Mouse (Mus musculus): Measurements from ENCODE around the gene Guca2b. TPM values are rescaled to one million over a fixed set of nuclear protein-coding genes. Genes with fewer than 3 reads are reported as not detected.

The Guca2b gene
- polyA plus RNA-seq, 1 experiment, result 819 TPM

DNA sequence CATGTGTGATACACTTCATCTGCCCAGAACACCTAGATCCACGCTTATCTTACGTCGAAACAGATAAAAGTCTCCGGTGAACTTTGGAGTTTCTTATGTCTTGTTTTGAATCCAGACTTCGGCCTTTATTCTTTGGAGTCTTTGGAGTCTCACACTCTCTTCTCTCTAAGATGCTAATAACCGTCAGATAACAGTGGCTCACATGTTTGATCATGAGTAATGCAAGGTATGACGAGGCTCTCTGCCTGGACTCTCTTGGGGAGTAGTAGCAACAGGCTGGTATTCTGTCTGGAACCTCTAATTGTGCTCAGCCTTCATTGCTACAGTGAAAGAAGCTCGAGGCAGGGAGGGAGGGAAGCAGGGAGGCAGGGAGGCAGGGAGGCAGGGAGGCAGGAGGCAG, 1.3 kb upstream of the Guca2b start:
- Histone ChIP-seq H3K27ac (ENCODE audit: insufficient read depth, low read depth, low read length) (no peak overlapping the region), H3K4me3 (ENCODE audit: insufficient read depth, low read depth, low read length) (no peak overlapping the region)
- no peak for TF ChIP-seq CTCF (conservative IDR thresholded peaks at IDR 0.05; ENCODE audit: insufficient read depth, insufficient read length, low read depth, low read length)
- no peak for TF ChIP-seq POLR2A (IDR thresholded peaks at IDR 0.05; ENCODE audit: low read depth, low read length)

DNA sequence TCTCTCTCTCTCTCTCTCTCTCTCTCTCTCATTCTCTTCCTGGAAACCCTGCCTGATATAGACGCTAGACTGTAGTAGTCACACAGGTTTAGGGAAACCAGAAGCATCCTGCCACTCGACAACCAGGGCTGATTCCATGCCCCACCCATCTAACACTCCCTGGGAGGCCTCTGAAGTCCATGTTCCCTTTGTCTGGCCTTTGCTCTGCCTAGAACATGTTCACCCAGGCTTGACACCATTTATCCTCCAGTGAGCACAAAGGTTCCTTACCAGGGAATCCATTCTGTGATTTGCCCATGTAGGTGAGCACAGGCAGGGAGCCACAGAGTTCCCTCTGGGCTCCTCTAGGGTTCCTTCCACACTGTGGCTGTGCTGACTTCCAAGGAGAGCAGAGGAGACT, 508 bp downstream of the Guca2b start:
- peaks cover 11% of the 10 kb centered on the region for H3K4me1 ChIP-seq (ENCODE audit: control insufficient read depth, insufficient read depth, low read length)
- peak; percentile 91 for DNase-seq
- H3K27ac ChIP-seq (ENCODE audit: insufficient read depth, low read depth, low read length), result peak overlapping the region; percentile 95
- peak overlapping the region; percentile 23; the same call in 1 of the 2 replicates for H3K4me3 ChIP-seq (ENCODE audit: insufficient read depth, low read depth, low read length)
- no peak for TF ChIP-seq POLR2A (IDR thresholded peaks at IDR 0.05; ENCODE audit: low read depth, low read length)
- TF ChIP-seq CTCF (conservative IDR thresholded peaks at IDR 0.05; ENCODE audit: insufficient read depth, insufficient read length, low read depth, low read length), result no peak
- H3K27me3 ChIP-seq (replicated peaks; ENCODE audit: control insufficient read depth, insufficient read depth, low read length), result no peaks in the 10 kb centered on the region
- H3K36me3 ChIP-seq (ENCODE audit: control insufficient read depth, insufficient read depth, low read length), result no peaks in the 10 kb centered on the region
- 31% methylated on average over 1 of the region's 2 CpGs for WGBS

More for the DNA sequence above, 1.3 kb upstream of the Guca2b start:
- no peak for DNase-seq
- 69% methylated on average over 8 of the region's 8 CpGs for WGBS
- no peaks in the 10 kb centered on the region for H3K27me3 ChIP-seq (replicated peaks; ENCODE audit: control insufficient read depth, insufficient read depth, low read length)
- H3K4me1 ChIP-seq (ENCODE audit: control insufficient read depth, insufficient read depth, low read length), result peaks cover 11% of the 10 kb centered on the region
- no peaks in the 10 kb centered on the region for H3K36me3 ChIP-seq (ENCODE audit: control insufficient read depth, insufficient read depth, low read length)

- 96% methylated on average over 1 of the region's 1 CpGs for WGBS
- H3K27me3 ChIP-seq (replicated peaks; ENCODE audit: control insufficient read depth, insufficient read depth, low read length), result no peaks in the 10 kb centered on the region
- no peak overlapping the region for H3K4me3 ChIP-seq (ENCODE audit: insufficient read depth, low read depth, low read length)
- H3K36me3 ChIP-seq (ENCODE audit: control insufficient read depth, insufficient read depth, low read length), result no peaks in the 10 kb centered on the region
- 0 out of 2 replicates have a peak overlapping the region, but pooled peaks have one; percentile 1 for H3K27ac ChIP-seq (ENCODE audit: insufficient read depth, low read depth, low read length)
- no peak for DNase-seq
- peaks cover 11% of the 10 kb centered on the region for H3K4me1 ChIP-seq (ENCODE audit: control insufficient read depth, insufficient read depth, low read length)
- TF ChIP-seq POLR2A (IDR thresholded peaks at IDR 0.05; ENCODE audit: low read depth, low read length) (no peak), CTCF (conservative IDR thresholded peaks at IDR 0.05; ENCODE audit: insufficient read depth, insufficient read length, low read depth, low read length) (no peak)
Measured at GRCm38 (mm10) chr4:119657011-119657410, 1.7 kb downstream of the Guca2b start.

DNA sequence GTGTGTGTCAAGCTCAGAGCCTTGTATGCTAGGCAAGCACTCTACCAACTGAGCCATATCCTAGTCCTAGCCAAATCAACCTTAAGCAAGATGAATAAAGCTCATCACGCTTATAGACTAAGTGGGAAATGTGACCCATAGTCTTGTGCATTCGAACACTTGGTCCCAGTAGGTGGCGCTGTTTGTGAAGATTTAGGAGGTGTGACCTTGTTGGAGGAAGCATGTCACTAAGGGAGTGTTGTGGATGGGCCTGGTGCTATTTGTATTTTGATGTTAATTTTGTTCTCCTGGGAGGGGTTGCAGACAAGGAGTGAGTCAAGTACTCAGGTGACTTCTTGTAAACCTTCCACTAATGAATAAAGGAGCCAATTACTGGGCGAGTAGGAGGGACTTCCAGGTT, 16.1 kb downstream of the Guca2b start:
- Histone ChIP-seq H3K27ac (ENCODE audit: insufficient read depth, low read depth, low read length) (no peak overlapping the region), H3K27me3 (replicated peaks; ENCODE audit: control insufficient read depth, insufficient read depth, low read length) (no peaks in the 10 kb centered on the region), H3K4me3 (ENCODE audit: insufficient read depth, low read depth, low read length) (no peak overlapping the region), H3K4me1 (ENCODE audit: control insufficient read depth, insufficient read depth, low read length) (no peaks in the 10 kb centered on the region), H3K36me3 (ENCODE audit: control insufficient read depth, insufficient read depth, low read length) (no peaks in the 10 kb centered on the region)
- TF ChIP-seq CTCF (conservative IDR thresholded peaks at IDR 0.05; ENCODE audit: insufficient read depth, insufficient read length, low read depth, low read length) (no peak), POLR2A (IDR thresholded peaks at IDR 0.05; ENCODE audit: low read depth, low read length) (no peak)
- 95% methylated on average over 4 of the region's 4 CpGs for WGBS
- no peak for DNase-seq

DNA sequence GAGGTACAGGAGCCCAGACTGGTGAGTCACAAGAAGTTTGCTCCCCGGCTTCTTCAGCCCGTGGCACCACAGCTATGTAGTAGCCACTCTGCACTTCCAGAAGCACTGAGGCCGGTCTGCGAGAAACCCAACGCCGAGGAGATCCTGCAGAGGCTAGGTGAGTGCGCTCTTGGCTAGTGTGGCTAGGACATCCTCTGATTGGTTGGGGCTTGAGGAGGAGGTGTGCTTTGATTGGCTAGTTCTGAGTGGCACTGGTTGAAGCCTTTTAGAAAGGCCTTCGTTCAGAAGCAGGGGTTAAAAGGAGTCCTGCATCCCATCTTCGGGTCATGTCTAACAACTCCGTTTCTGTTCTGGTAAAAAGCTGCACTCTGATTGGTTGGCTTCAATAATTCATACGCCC, 20.1 kb downstream of the Guca2b start:
- TF ChIP-seq CTCF (conservative IDR thresholded peaks at IDR 0.05; ENCODE audit: insufficient read depth, insufficient read length, low read depth, low read length) (no peak), POLR2A (IDR thresholded peaks at IDR 0.05; ENCODE audit: low read depth, low read length) (no peak)
- no peaks in the 10 kb centered on the region for H3K36me3 ChIP-seq (ENCODE audit: control insufficient read depth, insufficient read depth, low read length)
- no peak overlapping the region for H3K4me3 ChIP-seq (ENCODE audit: insufficient read depth, low read depth, low read length)
- 76% methylated on average over 11 of the region's 11 CpGs for WGBS
- H3K4me1 ChIP-seq (ENCODE audit: control insufficient read depth, insufficient read depth, low read length), result no peaks in the 10 kb centered on the region
- H3K27ac ChIP-seq (ENCODE audit: insufficient read depth, low read depth, low read length), result no peak overlapping the region
- no peak for DNase-seq
- no peaks in the 10 kb centered on the region for H3K27me3 ChIP-seq (replicated peaks; ENCODE audit: control insufficient read depth, insufficient read depth, low read length)

- H3K27me3 ChIP-seq (replicated peaks; ENCODE audit: control insufficient read depth, insufficient read depth, low read length), result no peaks in the 10 kb centered on the region
- no peak overlapping the region for H3K27ac ChIP-seq (ENCODE audit: insufficient read depth, low read depth, low read length)
- DNase-seq, result no peak
- WGBS, result 85% methylated on average over 6 of the region's 6 CpGs
- no peaks in the 10 kb centered on the region for H3K4me1 ChIP-seq (ENCODE audit: control insufficient read depth, insufficient read depth, low read length)
- TF ChIP-seq POLR2A (IDR thresholded peaks at IDR 0.05; ENCODE audit: low read depth, low read length), result no peak
- TF ChIP-seq CTCF (conservative IDR thresholded peaks at IDR 0.05; ENCODE audit: insufficient read depth, insufficient read length, low read depth, low read length), result no peak
- H3K36me3 ChIP-seq (ENCODE audit: control insufficient read depth, insufficient read depth, low read length), result no peaks in the 10 kb centered on the region
- H3K4me3 ChIP-seq (ENCODE audit: insufficient read depth, low read depth, low read length), result no peak overlapping the region
Measured at GRCm38 (mm10) chr4:119637946-119638345, 20.8 kb downstream of the Guca2b start.

DNA sequence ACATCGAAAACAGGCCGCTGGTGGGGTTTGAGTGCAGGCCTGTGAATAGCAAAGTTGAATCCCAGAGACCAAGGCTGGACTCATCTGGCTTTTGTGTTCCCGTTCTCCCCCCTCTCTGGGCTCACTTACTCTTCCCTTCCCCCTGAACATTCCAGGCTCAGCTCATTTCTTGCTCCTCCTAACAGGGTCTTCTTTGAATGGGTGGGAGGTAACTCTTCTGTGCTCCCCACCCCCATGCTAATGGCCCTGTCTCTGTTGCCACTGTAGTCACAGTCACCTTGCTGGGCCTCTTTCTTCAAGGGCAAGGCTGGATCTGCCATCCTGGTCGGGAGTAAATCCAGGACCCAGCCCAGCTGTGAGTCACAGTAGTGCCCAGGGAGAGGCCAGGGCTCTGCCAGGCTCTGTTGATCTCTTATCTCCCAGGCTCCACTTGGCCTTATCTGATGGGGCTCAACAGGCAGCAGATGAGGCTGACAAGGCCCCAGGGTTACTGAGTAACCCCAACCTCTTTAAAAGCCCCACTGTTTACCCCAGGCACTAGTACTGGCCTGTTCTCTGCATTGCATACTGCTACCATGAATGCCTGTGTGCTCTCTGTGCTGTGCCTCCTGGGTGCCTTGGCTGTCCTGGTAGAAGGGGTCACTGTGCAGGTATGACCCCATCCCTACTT, 21.4 kb downstream of the Guca2b start, which contains the start of gene Guca2a:
TSS of gene Guca2a (plus strand) at position 529 of the 670 bp plus-strand sequence.
- DNase-seq, result peak; percentile 15
- Histone ChIP-seq H3K4me1 (ENCODE audit: control insufficient read depth, insufficient read depth, low read length) (no peaks in the 10 kb centered on the region), H3K27me3 (replicated peaks; ENCODE audit: control insufficient read depth, insufficient read depth, low read length) (no peaks in the 10 kb centered on the region), H3K36me3 (ENCODE audit: control insufficient read depth, insufficient read depth, low read length) (no peaks in the 10 kb centered on the region), H3K4me3 (ENCODE audit: insufficient read depth, low read depth, low read length) (no peak within 1 kb of the TSS), H3K27ac (ENCODE audit: insufficient read depth, low read depth, low read length) (no peak within 1 kb of the TSS)
- WGBS, result 62% methylated on average over 4 of the region's 4 CpGs
- TF ChIP-seq POLR2A (IDR thresholded peaks at IDR 0.05; ENCODE audit: low read depth, low read length), result no peak
- TF ChIP-seq CTCF (conservative IDR thresholded peaks at IDR 0.05; ENCODE audit: insufficient read depth, insufficient read length, low read depth, low read length), result no peak
